Mouse (Mus musculus) hindbrain, embryonic 10.5 days (tissue): ENCODE measurements around the gene Abcg4. TPM values are rescaled to one million over a fixed set of nuclear protein-coding genes. Genes with fewer than 3 reads are reported as not detected.

Experiments used
- DNase-seq: peaks from one replicate; pipeline ENCODE4 v3.0.0-alpha.2; 2017; ENCODE audit warnings: low spot score
- H3K27ac ChIP-seq: fragments of 300-500 bp; sonication (generic); 2 replicates; pipeline ENCODE4 v1.5.1; 2016; ENCODE audit warnings: mild to moderate bottlenecking, moderate library complexity
- H3K27me3 ChIP-seq: fragments of 300-500 bp; sonication (generic); 2 replicates; pipeline ENCODE4 v1.6.1; 2016; ENCODE audit warnings: mild to moderate bottlenecking; ENCODE audit not compliant: poor library complexity, insufficient read depth, severe bottlenecking
- H3K36me3 ChIP-seq: fragments of 300-500 bp; sonication (generic); 2 replicates; pipeline ENCODE4 v1.6.1; 2016; ENCODE audit warnings: mild to moderate bottlenecking, moderate library complexity
- H3K4me1 ChIP-seq: fragments of 300-500 bp; sonication (generic); replicated peaks from 2 replicates; pipeline ENCODE4 v1.6.1; 2016; ENCODE audit warnings: mild to moderate bottlenecking
- H3K4me3 ChIP-seq: fragments of 300-500 bp; sonication (generic); 2 replicates; pipeline ENCODE4 v1.5.1; 2016; ENCODE audit warnings: mild to moderate bottlenecking, moderate library complexity
- H3K9me3 ChIP-seq: fragments of 300-500 bp; sonication (generic); 2 replicates; pipeline ENCODE4 v1.6.1; 2016; ENCODE audit warnings: mild to moderate bottlenecking, moderate library complexity
- WGBS: fragments of 180-500 bp; shearing (Covaris S2); methylation state at CpG from one replicate; pipeline ENCODE4 v1.1.7; 2016; 5-methylcytosine and 5-hydroxymethylcytosine counted together
- polyA plus RNA-seq: library from polyadenylated mRNA; unstranded; fragments of >200 nt; fragmentation: Nextera tagmentation; extraction: Ambion mirVana; gene quantifications from 2 replicates; pipeline ENCODE4 v1.2.1, GENCODE M21; 2016

Abcg4 gene
- polyA plus RNA-seq, 1 experiment from 2014 or later, result 7.2 TPM

DNA sequence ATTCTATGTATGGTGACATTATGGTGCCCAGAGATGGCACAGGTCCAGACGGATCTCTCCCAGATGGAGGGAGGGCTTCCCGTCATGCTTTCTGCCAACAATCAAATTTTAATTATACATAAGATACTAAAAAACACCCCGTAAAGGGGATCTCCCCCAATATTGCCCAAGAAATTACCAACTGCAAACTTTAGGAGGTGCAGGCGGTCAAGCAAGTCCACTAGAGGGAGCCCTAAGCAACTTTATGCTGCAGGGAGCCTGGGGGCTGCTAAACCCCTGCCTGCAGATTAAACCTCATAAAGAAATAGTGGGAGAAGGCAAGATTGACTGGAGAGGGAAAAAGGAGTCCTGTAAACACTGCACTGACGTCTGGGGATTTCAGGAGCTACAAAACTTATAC lies 49.0 kb downstream of the Abcg4 start:
- Histone ChIP-seq H3K36me3 (no peaks in the 10 kb centered on the region), H3K4me1 (peaks cover 30% of the 10 kb centered on the region), H3K27ac (no peak overlapping the region), H3K9me3 (no peaks in the 10 kb centered on the region), H3K27me3 (no peaks in the 10 kb centered on the region), H3K4me3 (no peak overlapping the region)
- peak; percentile 60 for DNase-seq
- WGBS, result 10% methylated on average over 5 of the region's 5 CpGs

DNA sequence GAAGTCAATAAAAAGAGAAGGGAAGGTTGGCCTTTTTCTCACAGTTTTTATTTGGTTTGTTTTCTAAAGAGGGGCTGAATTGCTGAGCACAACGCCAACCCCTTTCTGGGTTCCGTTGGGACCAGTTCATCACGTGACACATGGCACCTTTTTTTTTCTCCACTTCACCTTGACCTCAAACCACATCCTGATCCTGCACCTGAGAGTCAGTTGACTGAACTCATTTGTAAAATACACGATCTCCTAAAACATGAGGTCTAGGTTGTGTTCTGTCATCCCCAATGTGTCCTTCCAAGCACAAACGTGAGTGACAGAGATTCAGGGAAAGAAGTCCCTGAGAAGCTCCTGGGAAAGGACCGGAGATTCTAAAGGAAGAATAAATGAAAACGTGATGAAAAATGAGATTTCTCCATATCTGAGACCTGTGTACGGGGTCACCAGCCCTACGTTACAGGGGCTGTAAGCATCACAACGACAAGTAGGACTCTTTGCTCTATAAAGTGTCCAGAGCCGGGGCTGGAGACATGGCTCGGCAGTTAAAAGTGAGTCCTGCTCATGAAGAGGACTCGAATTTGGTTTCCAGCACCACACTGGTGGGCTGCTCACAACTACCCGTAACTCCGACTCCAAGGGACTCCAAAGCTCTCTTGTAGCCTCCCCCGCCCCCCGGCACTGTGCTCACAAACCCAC lies 49.8 kb downstream of the Abcg4 start:
- H3K4me1 ChIP-seq, result peaks cover 34% of the 10 kb centered on the region
- no peaks in the 10 kb centered on the region for H3K9me3 ChIP-seq
- H3K27me3 ChIP-seq, result no peaks in the 10 kb centered on the region
- no peak overlapping the region for H3K27ac ChIP-seq
- DNase-seq, result no peak
- no peaks in the 10 kb centered on the region for H3K36me3 ChIP-seq
- 81% methylated on average over 17 of the region's 17 CpGs for WGBS
- no peak overlapping the region for H3K4me3 ChIP-seq

DNA sequence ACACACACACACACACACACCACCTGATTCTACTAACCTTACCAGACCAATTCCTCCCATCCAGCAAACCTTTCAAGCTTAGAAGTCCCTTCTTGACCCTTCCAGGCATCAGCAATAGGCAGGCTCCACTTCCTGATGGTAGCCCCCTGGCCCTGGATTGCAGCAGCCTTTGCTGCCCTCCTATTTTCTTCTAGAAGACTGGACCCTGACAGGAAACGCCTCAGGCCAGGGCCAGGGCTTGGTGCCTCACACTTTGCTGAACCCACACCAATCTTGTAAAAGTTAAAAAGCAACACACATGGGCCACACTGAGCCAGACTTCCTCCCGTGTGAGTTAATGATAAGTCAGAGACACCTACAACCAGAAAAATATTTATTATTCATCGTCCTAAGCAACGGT lies 51.3 kb downstream of the Abcg4 start:
- no peak for DNase-seq
- no peak overlapping the region for H3K4me3 ChIP-seq
- no peaks in the 10 kb centered on the region for H3K36me3 ChIP-seq
- no peaks in the 10 kb centered on the region for H3K27me3 ChIP-seq
- WGBS, result 70% methylated on average over 4 of the region's 4 CpGs
- peaks cover 43% of the 10 kb centered on the region for H3K4me1 ChIP-seq
- H3K27ac ChIP-seq, result peak overlapping the region; percentile 70
- no peaks in the 10 kb centered on the region for H3K9me3 ChIP-seq

DNA sequence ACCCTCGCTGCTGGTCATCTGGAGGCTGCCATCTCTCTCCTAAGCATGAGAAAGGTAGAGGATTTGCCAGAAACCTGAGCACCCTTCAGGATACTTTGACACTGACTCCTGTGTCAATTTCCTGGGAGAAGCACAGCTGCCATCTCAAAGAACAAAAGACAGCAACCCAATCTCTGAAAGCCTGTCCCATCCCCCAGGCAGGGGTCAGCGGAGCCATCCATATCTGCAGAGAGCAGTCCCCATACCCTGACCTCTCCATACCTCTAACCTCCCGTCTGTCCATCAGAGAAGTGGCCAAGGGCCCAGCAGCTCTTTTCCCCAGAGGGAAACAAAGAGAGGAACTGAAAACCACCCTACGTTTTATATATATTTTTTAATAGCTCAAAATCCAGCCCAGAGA lies 51.8 kb downstream of the Abcg4 start:
- WGBS, result 47% methylated on average over 4 of the region's 4 CpGs

DNA sequence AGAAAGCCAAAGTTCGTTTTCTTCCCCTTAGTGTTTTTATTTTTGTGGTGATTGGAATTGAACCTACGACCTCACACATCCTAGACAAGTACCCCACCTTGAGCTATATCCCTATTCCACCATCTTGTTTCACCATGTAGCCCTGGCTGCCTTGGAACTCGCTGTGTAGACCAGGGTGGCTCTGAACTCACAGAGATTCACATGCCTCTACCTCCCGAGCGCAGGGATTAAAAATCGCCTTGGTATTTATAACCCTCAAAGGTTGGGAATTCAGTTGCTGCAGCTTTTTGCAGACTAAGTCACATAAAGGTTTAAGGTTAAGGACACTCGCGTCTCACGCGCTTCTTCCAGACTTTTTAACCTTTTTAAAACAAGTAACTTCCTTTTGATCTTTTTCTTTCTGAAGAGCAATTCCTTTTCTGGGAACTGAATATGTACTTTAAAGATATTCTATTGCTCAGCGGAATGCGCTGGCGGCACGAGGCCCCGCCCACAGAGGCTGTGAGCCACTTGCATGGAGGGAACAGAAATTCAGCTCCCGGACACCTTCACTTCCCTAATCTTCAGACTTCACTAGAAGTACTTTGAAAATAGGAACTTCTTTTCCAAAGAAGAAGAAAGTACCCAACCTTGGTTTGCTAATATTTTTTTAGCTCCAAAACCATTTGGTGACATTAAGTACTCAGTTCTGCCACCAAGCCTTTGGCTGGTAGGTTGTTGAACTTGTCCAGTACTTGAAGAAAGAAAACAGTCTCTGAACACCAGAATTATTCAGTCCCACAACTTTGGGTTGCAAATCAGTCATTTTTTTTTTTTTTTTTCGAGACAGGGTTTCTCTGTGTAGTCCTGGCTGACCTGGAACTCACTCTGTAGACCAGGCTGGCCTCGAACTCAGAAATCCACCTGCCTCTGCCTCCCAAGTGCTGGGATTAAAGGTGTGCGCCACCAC lies 53.7 kb downstream of the Abcg4 start:
- H3K4me1 ChIP-seq, result peaks cover 37% of the 10 kb centered on the region
- no peaks in the 10 kb centered on the region for H3K9me3 ChIP-seq
- no peaks in the 10 kb centered on the region for H3K36me3 ChIP-seq
- WGBS, result 26% methylated on average over 19 of the region's 19 CpGs
- H3K27me3 ChIP-seq, result no peaks in the 10 kb centered on the region
- H3K4me3 ChIP-seq, result peak overlapping the region; percentile 95
- H3K27ac ChIP-seq, result peak overlapping the region; percentile 98
- no peak for DNase-seq

More for the DNA sequence above, 51.8 kb downstream of the Abcg4 start:
- Histone ChIP-seq H3K27me3 (no peaks in the 10 kb centered on the region), H3K27ac (peak overlapping the region; percentile 70), H3K9me3 (no peaks in the 10 kb centered on the region), H3K4me1 (peaks cover 47% of the 10 kb centered on the region), H3K36me3 (no peaks in the 10 kb centered on the region), H3K4me3 (no peak overlapping the region)
- no peak for DNase-seq

DNA sequence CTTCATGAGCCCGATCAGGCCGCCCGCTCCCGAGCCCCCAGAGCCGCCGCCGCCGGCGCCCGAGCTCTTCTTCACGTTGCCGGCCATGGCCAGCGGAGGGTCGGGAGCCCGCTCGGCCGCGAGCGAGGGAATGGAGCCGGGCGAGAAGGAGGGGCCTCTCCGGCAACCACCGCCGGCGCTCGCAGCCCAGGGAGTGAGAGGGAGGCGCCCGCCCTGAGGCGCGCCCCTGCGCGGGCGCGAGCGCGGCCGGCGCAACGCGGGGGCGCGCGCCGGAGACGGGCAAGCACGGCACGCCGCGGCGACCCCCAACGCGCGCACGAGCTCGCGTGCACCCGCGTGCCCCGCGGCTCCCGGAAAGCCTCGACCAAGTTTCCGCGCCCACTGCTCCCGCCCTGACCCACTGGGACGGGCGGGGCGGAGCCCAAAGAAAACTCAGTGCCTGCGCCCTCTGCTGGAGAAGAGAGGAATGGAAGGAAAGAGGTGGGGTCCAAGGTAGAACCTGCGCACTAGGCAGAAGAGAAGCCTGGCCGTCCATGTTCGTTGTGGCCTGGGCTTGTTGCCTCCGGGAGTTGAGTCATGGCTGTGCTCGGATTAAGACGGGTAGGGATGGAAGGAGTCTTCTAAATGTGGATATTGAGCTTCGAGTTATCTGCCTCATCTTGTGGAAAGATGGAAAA lies 54.5 kb downstream of the Abcg4 start, which contains the start of gene Cbl:
Cbl (minus strand) TSS at position 248 of the 677 bp plus-strand sequence.
- under 1% methylated on average over 71 of the region's 76 CpGs for WGBS
- Histone ChIP-seq H3K27ac (peak within 1 kb of the TSS; percentile 98), H3K27me3 (no peaks in the 10 kb centered on the region), H3K4me1 (peaks cover 37% of the 10 kb centered on the region), H3K4me3 (peak within 1 kb of the TSS; percentile 95), H3K36me3 (no peaks in the 10 kb centered on the region), H3K9me3 (no peaks in the 10 kb centered on the region)
- peak; percentile 98 for DNase-seq

DNA sequence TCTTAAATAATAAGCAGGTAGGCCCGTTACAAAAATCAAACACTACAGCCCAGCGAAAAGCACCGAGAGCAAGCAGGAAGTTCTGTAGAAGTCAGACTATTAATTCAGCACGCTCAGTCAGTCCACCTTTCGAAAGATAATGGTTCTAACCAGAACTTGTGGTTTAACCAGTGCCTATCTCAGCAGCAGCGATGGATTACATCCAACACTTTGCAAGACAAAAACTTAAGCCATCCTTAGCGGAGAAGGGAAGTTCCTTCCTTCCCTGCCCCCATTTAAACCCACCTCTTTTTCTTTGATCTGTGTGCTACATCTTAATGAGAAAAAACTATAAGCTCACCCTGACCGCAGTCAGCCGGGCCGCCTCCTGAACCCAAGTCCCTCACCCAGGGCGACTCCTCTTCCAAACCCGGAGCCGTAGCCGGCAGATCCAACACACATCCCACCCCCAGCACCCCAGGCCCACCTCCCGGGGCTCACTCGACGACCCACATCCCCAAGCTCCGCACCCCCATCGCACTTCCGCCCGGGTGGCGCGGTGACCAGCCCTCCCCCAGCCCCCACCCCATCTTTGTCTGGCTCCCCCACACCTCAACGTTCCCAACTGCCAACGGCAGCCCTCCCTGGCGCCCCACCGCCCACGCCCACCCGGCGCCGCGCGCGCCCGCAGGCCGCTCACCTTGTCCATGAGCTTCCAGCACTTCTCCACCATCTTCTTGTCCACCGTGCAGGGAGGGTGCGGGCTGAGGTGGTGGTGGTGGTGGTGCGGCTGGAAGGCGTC lies 55.2 kb downstream of the Abcg4 start:
- DNase-seq, result no peak
- H3K27me3 ChIP-seq, result no peaks in the 10 kb centered on the region
- peaks cover 37% of the 10 kb centered on the region for H3K4me1 ChIP-seq
- H3K27ac ChIP-seq, result peak overlapping the region; percentile 98
- 1% methylated on average over 40 of the region's 40 CpGs for WGBS
- H3K36me3 ChIP-seq, result peaks cover 1% of the 10 kb centered on the region; the same call in 1 of the 2 replicates
- H3K9me3 ChIP-seq, result no peaks in the 10 kb centered on the region
- H3K4me3 ChIP-seq, result peak overlapping the region; percentile 95

DNA sequence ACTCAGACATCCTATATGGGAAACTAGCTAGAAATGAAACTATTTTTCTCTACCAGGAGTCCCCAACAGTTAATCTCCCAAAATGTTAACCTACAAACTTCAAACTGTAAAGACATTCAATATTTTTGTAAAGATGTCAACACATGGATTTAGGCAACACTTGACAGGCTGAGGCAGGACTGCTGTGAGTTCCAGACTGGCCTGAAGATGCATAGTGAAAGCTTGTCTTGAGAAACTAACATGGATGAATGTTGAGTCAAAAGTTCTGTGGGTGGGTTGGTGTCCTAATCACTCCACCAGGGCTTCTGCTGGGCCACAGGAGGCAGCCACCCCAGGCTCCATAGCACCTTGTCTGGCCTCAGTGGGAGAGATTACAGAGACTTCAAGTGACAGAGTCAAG lies 56.8 kb downstream of the Abcg4 start:
- H3K36me3 ChIP-seq, result peaks cover 12% of the 10 kb centered on the region; the same call in 1 of the 2 replicates
- DNase-seq, result no peak
- no peaks in the 10 kb centered on the region for H3K27me3 ChIP-seq
- no peaks in the 10 kb centered on the region for H3K9me3 ChIP-seq
- H3K4me3 ChIP-seq, result peak overlapping the region; percentile 95
- peaks cover 31% of the 10 kb centered on the region for H3K4me1 ChIP-seq
- no peak overlapping the region for H3K27ac ChIP-seq

DNA sequence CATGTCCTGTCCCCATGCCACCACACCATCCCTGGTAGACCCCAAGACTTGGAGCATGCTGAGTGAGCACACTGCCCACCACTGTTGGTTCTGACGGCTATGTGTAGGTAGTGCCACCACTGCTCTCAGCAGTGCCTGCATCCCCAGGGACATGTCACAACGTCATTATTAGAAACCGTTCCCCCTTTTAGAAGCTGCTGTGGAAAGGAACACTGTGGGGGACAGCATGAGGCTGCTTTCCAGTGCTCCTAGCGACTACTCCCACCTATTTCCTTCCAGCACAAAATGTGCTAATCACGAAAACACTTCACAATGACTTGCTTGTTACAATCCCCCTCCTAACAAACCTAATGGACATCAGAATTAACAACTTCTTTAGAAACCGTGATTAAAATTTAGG lies 62.4 kb downstream of the Abcg4 start:
- WGBS, result 79% methylated on average over 6 of the region's 6 CpGs
- peaks cover 31% of the 10 kb centered on the region for H3K36me3 ChIP-seq

More for the DNA sequence above, 62.4 kb downstream of the Abcg4 start:
- no peak for DNase-seq
- H3K9me3 ChIP-seq, result no peaks in the 10 kb centered on the region
- H3K27ac ChIP-seq, result no peak overlapping the region
- no peaks in the 10 kb centered on the region for H3K27me3 ChIP-seq
- no peak overlapping the region for H3K4me3 ChIP-seq
- H3K4me1 ChIP-seq, result peaks cover 4% of the 10 kb centered on the region; the same call in 1 of the 2 replicates

Other genes with a start within 250 kb of the Abcg4 start
- 0.14 TPM in 1 of 2 replicates, not detected in the other for gene Thy1, start 245.2 kb downstream of the Abcg4 start, polyA plus RNA-seq
- gene Usp2, start 221.6 kb downstream of the Abcg4 start, polyA plus RNA-seq, result 13.5 and 14.3 TPM in 2 replicates
- 0.14 and 0.30 TPM in 2 replicates for gene Mfrp, start 186.9 kb downstream of the Abcg4 start, polyA plus RNA-seq
- 0.31 and 1.1 TPM in 2 replicates for gene C1qtnf5, start 181.4 kb downstream of the Abcg4 start, polyA plus RNA-seq
- 0.22 and 0.75 TPM in 2 replicates for gene Gm49380, start 175.1 kb downstream of the Abcg4 start, polyA plus RNA-seq
- gene Rnf26, start 175.1 kb downstream of the Abcg4 start, polyA plus RNA-seq, result 75.6 and 76.9 TPM in 2 replicates
- 10.8 and 11.2 TPM in 2 replicates for gene Mcam, start 154.1 kb downstream of the Abcg4 start, polyA plus RNA-seq
- 21.1 and 22.8 TPM in 2 replicates for gene Cbl, start 54.6 kb downstream of the Abcg4 start, polyA plus RNA-seq
- gene Ccdc153, start 47.9 kb downstream of the Abcg4 start, polyA plus RNA-seq, result not detected in 2 replicates
- gene Pdzd3, start 37.1 kb downstream of the Abcg4 start, polyA plus RNA-seq, result 0.14 TPM in 1 of 2 replicates, not detected in the other
- 2.4 and 3.3 TPM in 2 replicates for gene Nlrx1, start 20.0 kb downstream of the Abcg4 start, polyA plus RNA-seq
- gene Hinfp, start 17.1 kb upstream of the Abcg4 start, polyA plus RNA-seq, result 30.0 and 30.7 TPM in 2 replicates
- 9.8 and 17.5 TPM in 2 replicates for gene C2cd2l, start 31.7 kb upstream of the Abcg4 start, polyA plus RNA-seq
- 46.2 and 46.7 TPM in 2 replicates for gene Dpagt1, start 37.4 kb upstream of the Abcg4 start, polyA plus RNA-seq
- gene H2afx, start 46.1 kb upstream of the Abcg4 start, polyA plus RNA-seq, result 548 and 554 TPM in 2 replicates
- 155 and 184 TPM in 2 replicates for gene Hmbs, start 55.6 kb upstream of the Abcg4 start, polyA plus RNA-seq
- 30.9 and 34.8 TPM in 2 replicates for gene Vps11, start 73.1 kb upstream of the Abcg4 start, polyA plus RNA-seq
- 35.8 and 39.4 TPM in 2 replicates for gene Hyou1, start 90.9 kb upstream of the Abcg4 start, polyA plus RNA-seq
- gene Slc37a4, start 108.2 kb upstream of the Abcg4 start, polyA plus RNA-seq, result 20.8 and 28.9 TPM in 2 replicates
- 1,836 and 2,161 TPM in 2 replicates for gene Rps25, start 118.5 kb upstream of the Abcg4 start, polyA plus RNA-seq
- 213 and 282 TPM in 2 replicates for gene Trappc4, start 119.0 kb upstream of the Abcg4 start, polyA plus RNA-seq
- 25.2 and 27.7 TPM in 2 replicates for gene Ccdc84, start 130.0 kb upstream of the Abcg4 start, polyA plus RNA-seq
- not detected in 2 replicates for gene Foxr1, start 152.5 kb upstream of the Abcg4 start, polyA plus RNA-seq
- gene Upk2, start 166.4 kb upstream of the Abcg4 start, polyA plus RNA-seq, result 0.14 TPM in 1 of 2 replicates, not detected in the other
- 4.6 and 7.3 TPM in 2 replicates for gene Bcl9l, start 194.2 kb upstream of the Abcg4 start, polyA plus RNA-seq